Mouse (Mus musculus): ENCODE measurements around the gene Pak1ip1. TPM values are rescaled to one million over a fixed set of nuclear protein-coding genes. Genes with fewer than 3 reads are reported as not detected.

Gene Pak1ip1
- polyA plus RNA-seq, 1 experiment from 2014 or later = 62.6 TPM

DNA sequence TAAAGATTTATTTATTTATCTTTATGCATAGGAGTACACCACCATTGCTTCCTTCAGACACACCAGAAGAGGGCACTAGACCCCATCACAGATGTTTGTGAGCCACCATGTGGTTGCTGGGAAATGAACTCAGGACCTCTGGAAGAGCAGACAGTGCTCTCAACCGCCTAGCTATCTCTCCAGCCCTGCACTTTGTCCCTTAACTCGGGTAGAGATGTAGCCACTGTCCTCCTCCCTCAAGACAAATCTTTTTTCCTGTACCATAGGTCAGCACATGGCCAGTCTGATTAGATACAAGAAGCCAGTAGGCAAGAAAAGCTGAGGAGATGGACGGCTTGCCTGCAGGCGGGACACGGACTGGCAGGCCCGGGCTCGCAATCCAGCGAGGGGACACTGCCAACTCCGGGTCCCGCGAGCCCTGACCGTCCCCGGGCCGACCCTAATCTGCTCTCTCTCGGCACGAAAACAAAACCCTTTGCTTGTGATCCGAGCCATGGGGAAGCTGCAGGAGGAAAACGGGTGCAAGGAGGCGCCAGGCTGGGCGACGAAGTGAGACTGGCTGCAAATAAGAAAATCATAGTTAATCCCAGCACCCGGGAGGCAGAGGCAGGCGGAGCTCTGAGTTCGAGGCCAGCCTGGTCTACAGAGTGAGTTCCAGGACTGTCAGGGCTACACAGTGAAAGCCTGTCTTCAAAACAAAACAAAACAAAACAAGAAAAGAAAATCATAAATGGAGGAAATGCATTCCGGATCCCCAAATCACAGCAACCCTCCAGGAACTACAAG is 490 bp upstream of the Pak1ip1 start:
- Histone ChIP-seq H3K4me3 (ENCODE audit: low read depth, low read length) (peak overlapping the region; percentile 90), H3K9ac (replicated peaks; ENCODE audit: low read depth) (peak overlapping the region; percentile 86), H3K36me3 (ENCODE audit: insufficient read depth, low read length) (no peaks in the 10 kb centered on the region), H3K27ac (ENCODE audit: low read length) (peak overlapping the region; percentile 99), H3K27me3 (replicated peaks; ENCODE audit: insufficient read depth, low read length) (no peaks in the 10 kb centered on the region), H3K4me2 (replicated peaks; ENCODE audit: low read depth, low read length) (peak overlapping the region; percentile 81), H3K9me3 (ENCODE audit: low read length) (no peaks in the 10 kb centered on the region), H3K4me1 (ENCODE audit: insufficient read depth, low read depth, low read length) (0 out of 2 replicates have a peak, but pooled peaks cover 3% of the 10 kb centered on the region)
- DNase-seq (ENCODE audit: low spot score) (peak; percentile 45), ATAC-seq (peak; percentile 46)
- WGBS = 0% methylated on average over 25 of the region's 25 CpGs
- TF ChIP-seq CTCF (IDR thresholded peaks at IDR 0.05) (peak; percentile 66), EP300 (IDR thresholded peaks at IDR 0.05) (no peak)

DNA sequence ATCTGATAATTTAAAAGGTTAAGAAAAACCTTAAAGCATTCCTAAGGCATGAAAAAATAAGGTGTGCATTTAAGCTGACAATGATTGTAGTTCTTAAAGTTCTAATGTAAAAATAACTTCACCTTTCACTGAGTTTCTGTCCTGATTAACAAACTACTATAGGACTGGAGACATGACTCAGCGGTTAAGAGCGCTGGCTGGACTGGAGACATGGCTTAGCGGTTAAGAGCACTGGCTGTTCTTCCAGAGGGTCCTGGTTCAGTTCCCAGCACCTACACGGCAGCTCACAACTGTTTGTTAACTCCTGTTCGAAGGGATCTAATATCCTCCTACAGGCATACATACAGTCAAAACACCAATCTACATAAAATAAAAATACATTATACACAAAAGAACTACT is 1.2 kb downstream of the Pak1ip1 start:
- 80% methylated on average over 5 of the region's 5 CpGs for WGBS
- Histone ChIP-seq H3K27ac (ENCODE audit: low read length) (no peak overlapping the region), H3K4me2 (replicated peaks; ENCODE audit: low read depth, low read length) (peak overlapping the region; percentile 81), H3K27me3 (replicated peaks; ENCODE audit: insufficient read depth, low read length) (no peaks in the 10 kb centered on the region), H3K9me3 (ENCODE audit: low read length) (no peaks in the 10 kb centered on the region), H3K36me3 (ENCODE audit: insufficient read depth, low read length) (peaks cover 6% of the 10 kb centered on the region; the same call in 1 of the 2 replicates), H3K4me1 (ENCODE audit: insufficient read depth, low read depth, low read length) (0 out of 2 replicates have a peak, but pooled peaks cover 3% of the 10 kb centered on the region), H3K9ac (replicated peaks; ENCODE audit: low read depth) (no peak overlapping the region), H3K4me3 (ENCODE audit: low read depth, low read length) (no peak overlapping the region; the same call in 1 of the 2 replicates)
- TF ChIP-seq CTCF (IDR thresholded peaks at IDR 0.05) = no peak
- TF ChIP-seq EP300 (IDR thresholded peaks at IDR 0.05) = no peak
- no peak for DNase-seq (ENCODE audit: low spot score)
- no peak for ATAC-seq

DNA sequence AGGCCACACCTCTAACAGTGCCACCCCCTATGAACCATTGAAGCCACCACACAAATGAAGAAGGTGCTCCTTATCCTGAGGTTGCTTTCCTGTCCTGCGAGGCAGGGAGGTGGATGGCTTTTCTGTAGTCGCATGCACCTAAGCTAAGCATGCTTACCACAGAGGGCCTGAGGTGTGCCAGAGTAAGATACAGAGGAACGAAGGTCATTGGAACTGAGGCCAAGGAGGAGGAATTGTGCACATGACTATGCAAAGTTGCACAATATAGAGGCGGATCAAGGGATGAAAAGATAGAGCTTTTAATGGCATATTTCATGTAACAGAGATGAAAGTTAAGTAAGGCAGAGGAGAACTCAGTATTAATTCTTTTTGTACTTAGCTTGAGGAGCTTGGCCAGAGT is 5.4 kb downstream of the Pak1ip1 start:
- no peak for TF ChIP-seq CTCF (IDR thresholded peaks at IDR 0.05)
- TF ChIP-seq EP300 (IDR thresholded peaks at IDR 0.05) = no peak
- Histone ChIP-seq H3K9me3 (ENCODE audit: low read length) (no peaks in the 10 kb centered on the region), H3K27ac (ENCODE audit: low read length) (no peak overlapping the region), H3K4me3 (ENCODE audit: low read depth, low read length) (no peak overlapping the region), H3K27me3 (replicated peaks; ENCODE audit: insufficient read depth, low read length) (no peaks in the 10 kb centered on the region), H3K36me3 (ENCODE audit: insufficient read depth, low read length) (peaks cover 36% of the 10 kb centered on the region), H3K4me2 (replicated peaks; ENCODE audit: low read depth, low read length) (no peak overlapping the region), H3K9ac (replicated peaks; ENCODE audit: low read depth) (no peak overlapping the region), H3K4me1 (ENCODE audit: insufficient read depth, low read depth, low read length) (0 out of 2 replicates have a peak, but pooled peaks cover 3% of the 10 kb centered on the region)
- no peak for DNase-seq (ENCODE audit: low spot score)
- WGBS = 95% methylated on average over 4 of the region's 4 CpGs
- no peak for ATAC-seq

DNA sequence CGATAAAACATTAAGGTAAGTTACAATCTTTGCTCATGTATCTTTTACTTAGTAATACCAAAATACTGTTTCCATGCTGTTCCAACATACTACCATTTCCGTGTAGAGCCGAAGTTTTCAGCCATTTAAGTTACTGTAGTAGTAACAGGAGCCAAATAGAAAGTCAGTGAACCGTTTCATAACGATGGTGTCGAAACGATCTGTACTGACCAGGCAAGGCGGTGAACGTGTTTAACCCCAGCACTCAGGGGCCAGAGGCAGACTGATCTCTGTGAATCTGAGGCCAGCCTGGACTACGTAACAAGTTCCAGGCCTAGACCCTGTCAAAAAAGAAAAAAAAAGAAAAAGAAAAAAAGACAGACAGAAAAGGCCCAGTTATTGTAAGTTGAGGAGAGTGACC is 7.4 kb downstream of the Pak1ip1 start:
- Histone ChIP-seq H3K27me3 (replicated peaks; ENCODE audit: insufficient read depth, low read length) (no peaks in the 10 kb centered on the region), H3K36me3 (ENCODE audit: insufficient read depth, low read length) (peaks cover 51% of the 10 kb centered on the region), H3K4me3 (ENCODE audit: low read depth, low read length) (no peak overlapping the region), H3K4me1 (ENCODE audit: insufficient read depth, low read depth, low read length) (no peaks in the 10 kb centered on the region), H3K9me3 (ENCODE audit: low read length) (no peaks in the 10 kb centered on the region), H3K4me2 (replicated peaks; ENCODE audit: low read depth, low read length) (no peak overlapping the region), H3K9ac (replicated peaks; ENCODE audit: low read depth) (no peak overlapping the region), H3K27ac (ENCODE audit: low read length) (no peak overlapping the region)
- no peak for ATAC-seq
- no peak for TF ChIP-seq CTCF (IDR thresholded peaks at IDR 0.05)
- TF ChIP-seq EP300 (IDR thresholded peaks at IDR 0.05) = no peak
- WGBS = 93% methylated on average over 10 of the region's 10 CpGs
- DNase-seq (ENCODE audit: low spot score) = no peak

DNA sequence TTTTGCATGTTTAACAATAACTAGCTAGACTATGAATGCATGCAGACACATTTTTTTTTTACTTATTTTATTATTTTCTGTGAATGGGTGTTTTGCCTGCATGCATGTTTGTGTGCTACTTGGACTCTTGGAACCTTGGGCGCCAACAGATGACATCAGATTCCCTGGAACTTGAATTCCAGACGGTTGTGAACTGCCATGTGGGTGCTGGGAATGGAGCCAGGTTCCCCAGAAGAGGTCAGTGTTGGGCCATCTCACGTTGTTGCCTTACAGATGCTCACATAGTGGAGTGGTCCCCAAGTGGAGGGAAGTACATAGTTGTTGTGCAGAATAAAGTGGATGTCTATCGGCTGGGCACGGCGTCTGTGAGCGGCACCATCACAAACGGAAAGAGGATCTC is 8.1 kb downstream of the Pak1ip1 start:
- TF ChIP-seq CTCF (IDR thresholded peaks at IDR 0.05) = no peak
- no peak for TF ChIP-seq EP300 (IDR thresholded peaks at IDR 0.05)
- no peak overlapping the region for H3K4me3 ChIP-seq (ENCODE audit: low read depth, low read length)
- DNase-seq (ENCODE audit: low spot score) = no peak
- no peak overlapping the region for H3K4me2 ChIP-seq (replicated peaks; ENCODE audit: low read depth, low read length)
- peaks cover 51% of the 10 kb centered on the region for H3K36me3 ChIP-seq (ENCODE audit: insufficient read depth, low read length)
- H3K9ac ChIP-seq (replicated peaks; ENCODE audit: low read depth) = no peak overlapping the region
- H3K27me3 ChIP-seq (replicated peaks; ENCODE audit: insufficient read depth, low read length) = no peaks in the 10 kb centered on the region
- H3K27ac ChIP-seq (ENCODE audit: low read length) = no peak overlapping the region
- 78% methylated on average over 8 of the region's 8 CpGs for WGBS
- H3K4me1 ChIP-seq (ENCODE audit: insufficient read depth, low read depth, low read length) = no peaks in the 10 kb centered on the region
- no peaks in the 10 kb centered on the region for H3K9me3 ChIP-seq (ENCODE audit: low read length)
- no peak for ATAC-seq

DNA sequence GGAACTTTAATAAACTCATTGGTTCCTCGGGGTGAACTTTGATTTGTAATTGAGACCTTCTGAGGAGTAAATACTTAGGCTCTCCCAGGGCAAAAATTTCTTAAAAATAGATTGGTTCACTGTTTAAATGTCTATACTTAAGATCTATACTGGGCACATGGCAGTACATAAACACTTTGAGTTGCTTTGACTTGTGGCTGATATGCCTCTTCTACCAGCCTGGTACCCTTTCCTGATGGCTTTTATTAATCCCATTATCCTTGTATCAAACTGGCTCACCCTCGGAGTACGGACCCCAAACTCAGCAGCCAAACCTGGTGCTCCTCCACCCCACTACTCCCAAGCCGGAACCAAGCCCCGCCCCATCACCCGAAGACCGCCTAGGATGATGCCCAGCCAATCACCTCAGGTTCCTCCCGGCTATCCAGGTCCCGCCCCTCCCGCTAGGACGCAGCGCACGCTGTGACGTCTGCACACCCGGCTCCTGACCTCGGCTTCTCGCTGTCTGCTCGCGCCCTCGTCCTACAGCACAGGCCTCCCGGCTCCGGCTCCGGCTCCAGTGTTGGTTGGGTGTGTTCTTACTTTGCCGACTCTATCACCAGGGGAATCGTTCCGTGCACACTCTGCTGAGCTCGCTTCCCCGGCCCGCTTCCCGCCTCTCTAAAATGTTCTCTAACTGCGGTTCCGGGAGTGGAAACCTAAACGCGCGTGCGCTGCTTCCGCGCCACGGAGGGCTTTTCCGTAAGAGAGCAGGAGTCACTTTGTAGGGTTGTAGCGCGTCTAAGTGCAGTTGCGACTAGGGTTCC is 15.2 kb downstream of the Pak1ip1 start, which contains the start of gene Tmem14c:
Gene Tmem14c (plus strand): TSS at position 464 of the 806 bp plus-strand sequence.
- WGBS = under 1% methylated on average over 43 of the region's 43 CpGs
- TF ChIP-seq CTCF (IDR thresholded peaks at IDR 0.05) (0 out of 2 replicates have a peak, but pooled peaks have one; percentile 6), EP300 (IDR thresholded peaks at IDR 0.05) (no peak)
- H3K4me1 ChIP-seq (ENCODE audit: insufficient read depth, low read depth, low read length) = peaks cover 13% of the 10 kb centered on the region; the same call in 1 of the 2 replicates
- peak within 1 kb of the TSS; percentile 62 for H3K4me3 ChIP-seq (ENCODE audit: low read depth, low read length)
- ATAC-seq (peak; percentile 100), DNase-seq (ENCODE audit: low spot score) (peak; percentile 98)
- H3K27me3 ChIP-seq (replicated peaks; ENCODE audit: insufficient read depth, low read length) = no peaks in the 10 kb centered on the region
- peaks cover 22% of the 10 kb centered on the region for H3K36me3 ChIP-seq (ENCODE audit: insufficient read depth, low read length)
- H3K9me3 ChIP-seq (ENCODE audit: low read length) = no peaks in the 10 kb centered on the region
- peak within 1 kb of the TSS; percentile 96 for H3K27ac ChIP-seq (ENCODE audit: low read length)
- peak within 1 kb of the TSS; percentile 73 for H3K4me2 ChIP-seq (replicated peaks; ENCODE audit: low read depth, low read length)
- H3K9ac ChIP-seq (replicated peaks; ENCODE audit: low read depth) = peak within 1 kb of the TSS; percentile 69

Data from lung, postnatal 0 days (tissue).